Mouse (Mus musculus) induced T-regulatory cell, adult 2 months (primary cell): ENCODE measurements around the gene Lrrc8c.

Source experiments
- DNase-seq: peaks from one replicate; pipeline ENCODE4 v3.0.0-alpha.2; 2012; ENCODE audit warnings: low read depth

The Lrrc8c gene

DNA sequence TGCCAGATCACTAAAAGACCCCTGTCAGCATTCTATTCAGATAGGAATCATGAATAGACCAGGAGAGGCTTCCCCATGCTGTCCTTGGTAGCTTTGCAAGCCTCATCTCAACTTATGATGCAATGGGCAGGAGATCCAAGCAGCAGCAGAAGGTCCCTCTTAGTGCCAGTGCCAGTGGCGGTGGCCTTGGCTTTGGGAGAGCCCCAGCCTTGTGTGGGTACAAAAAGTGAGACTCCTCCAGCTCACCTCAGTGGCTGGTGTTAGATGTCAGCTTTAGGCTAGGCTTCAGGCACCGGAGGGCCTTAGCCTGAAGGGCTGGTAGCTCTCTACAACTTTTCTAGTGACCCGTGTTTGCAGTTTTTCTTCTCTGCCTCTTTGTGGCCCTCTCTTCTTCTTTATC, 18.1 kb upstream of the Lrrc8c start:
- DNase-seq: peak; percentile 36

- DNase-seq: no peak
Observed at GRCm38 (mm10) chr5:105508813-105509212, 10.4 kb upstream of the Lrrc8c start.

DNA sequence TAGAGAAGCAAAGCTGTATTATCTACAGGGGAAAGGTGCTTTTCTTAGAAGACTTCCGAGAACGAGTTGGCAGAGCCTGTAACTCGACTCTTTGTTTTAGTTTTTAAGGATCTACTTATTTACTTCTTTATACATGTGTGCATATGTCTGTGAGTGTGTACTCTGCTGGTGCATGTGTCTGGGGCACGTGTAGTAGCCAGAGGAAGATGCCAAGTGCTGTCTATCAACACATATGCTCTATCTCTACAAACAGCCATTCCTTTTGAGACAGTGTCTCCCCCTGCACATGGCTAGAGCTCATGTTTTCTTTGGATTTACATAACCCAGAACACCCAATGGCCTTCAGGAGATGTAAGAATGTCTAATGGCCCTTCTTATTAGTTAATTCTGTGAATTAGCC, 6.9 kb upstream of the Lrrc8c start:
- no peak for DNase-seq

DNA sequence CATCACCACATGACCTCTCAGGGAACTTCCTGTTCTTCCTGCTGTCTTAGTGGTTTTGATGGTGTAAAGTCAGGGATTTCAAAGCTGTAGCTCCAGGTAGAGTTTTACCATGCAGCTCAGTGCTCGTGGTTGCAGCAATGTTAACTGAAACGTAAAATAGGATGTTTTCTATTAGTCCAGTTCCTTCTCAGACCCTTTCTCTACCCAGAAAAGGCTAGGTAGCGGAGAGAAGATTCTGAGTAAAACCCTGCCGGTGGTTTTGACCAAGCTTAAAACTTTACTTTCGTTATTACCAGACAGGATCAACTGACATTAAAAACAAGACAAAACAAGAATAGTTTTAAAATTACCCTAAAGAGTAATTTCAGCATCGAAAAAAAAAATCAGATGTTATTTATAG, 3.7 kb upstream of the Lrrc8c start:
- peak; percentile 83 for DNase-seq

DNA sequence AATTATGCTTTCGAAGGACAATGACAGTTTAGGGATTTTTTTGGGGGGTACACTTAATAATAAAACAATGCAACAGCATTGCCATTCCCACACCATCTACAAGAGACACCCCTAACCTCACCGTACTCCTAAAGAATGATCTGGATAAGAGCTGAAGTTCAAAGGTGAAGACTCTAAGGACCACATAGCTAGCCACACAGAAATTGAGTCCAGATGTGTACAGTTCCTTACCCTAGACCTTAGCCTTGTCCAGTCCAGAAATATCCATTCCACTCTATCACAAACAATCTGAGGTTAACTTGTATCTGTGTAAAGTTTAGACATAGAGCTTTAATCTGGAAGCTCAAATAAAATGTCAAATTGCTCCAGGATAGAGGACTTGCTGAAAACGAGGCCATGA, 2.9 kb upstream of the Lrrc8c start:
- DNase-seq: no peak

DNA sequence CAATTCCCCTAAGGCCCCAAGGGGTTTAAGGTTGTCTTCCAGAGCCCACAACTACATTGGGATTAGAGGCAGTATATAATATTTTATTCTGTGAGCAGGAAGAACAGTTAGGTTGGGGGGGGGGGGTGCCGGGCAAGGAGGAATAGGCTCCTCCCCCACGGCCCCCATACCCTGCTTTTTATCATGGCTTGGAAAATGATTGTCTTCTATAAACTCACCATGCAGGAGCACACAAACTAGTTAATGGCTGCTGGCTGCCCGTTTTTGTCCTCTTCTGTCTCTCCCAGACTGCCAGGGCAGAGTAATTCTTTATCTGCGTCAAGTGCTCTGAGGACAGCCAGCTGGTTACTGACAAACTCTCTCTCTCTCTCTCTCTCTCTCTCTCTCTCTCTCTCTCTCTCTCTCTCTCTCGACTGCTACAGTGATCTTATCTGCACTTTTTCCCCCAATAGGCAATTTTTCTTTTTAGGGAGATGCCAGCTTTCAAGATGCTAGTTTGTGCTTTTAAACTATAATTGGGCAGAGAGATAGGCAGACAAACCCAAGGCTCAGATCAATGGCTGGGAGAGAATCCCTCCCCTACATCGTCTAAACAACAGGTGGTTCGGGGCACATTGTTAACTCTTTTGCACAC, 1.1 kb upstream of the Lrrc8c start:
- peak; percentile 44 for DNase-seq

- DNase-seq: no peak
Observed at GRCm38 (mm10) chr5:105518626-105519095, 527 bp upstream of the Lrrc8c start.

DNA sequence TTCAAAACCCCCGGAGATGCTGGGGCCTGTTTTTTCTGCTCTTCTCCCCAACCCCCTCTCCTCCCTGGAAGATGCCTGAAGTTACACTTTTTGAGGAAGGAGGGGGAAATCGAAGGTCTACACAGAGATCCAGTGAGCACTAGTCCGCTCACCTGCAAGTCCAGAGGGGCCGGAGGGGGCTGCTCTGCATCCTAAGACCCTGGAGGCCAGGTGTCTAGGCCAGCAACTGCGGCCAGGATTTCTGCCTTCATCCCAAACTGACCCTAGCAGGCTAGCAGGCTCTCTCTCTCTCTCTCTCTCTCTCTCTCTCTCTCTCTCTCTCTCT, 750 bp downstream of the Lrrc8c start:
- no peak for DNase-seq

DNA sequence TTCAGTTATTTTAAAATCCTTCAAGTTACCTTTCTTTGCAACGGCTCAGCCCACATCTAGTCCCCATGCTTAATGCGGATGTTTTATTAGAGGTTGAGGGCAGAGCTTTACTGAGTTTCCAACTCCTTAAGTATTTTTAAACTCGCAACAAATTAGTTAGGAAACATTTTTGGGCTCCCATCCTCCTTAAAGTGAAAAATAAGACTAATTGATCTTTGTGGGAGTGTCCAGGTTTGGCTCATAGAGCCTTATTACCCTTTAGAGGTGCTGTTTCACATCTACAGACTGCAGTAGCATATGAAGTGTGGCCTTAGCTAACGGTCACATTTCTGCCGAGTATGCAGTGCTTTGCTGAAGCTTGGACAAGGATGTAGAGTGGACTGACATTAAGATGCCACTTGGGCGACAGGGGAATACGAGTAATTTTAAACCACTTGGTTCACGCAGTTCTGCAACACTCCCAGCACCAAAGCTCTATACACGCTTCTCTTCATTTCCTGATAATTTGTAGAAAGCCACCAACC, 1.3 kb downstream of the Lrrc8c start:
- DNase-seq: peak; percentile 50

DNA sequence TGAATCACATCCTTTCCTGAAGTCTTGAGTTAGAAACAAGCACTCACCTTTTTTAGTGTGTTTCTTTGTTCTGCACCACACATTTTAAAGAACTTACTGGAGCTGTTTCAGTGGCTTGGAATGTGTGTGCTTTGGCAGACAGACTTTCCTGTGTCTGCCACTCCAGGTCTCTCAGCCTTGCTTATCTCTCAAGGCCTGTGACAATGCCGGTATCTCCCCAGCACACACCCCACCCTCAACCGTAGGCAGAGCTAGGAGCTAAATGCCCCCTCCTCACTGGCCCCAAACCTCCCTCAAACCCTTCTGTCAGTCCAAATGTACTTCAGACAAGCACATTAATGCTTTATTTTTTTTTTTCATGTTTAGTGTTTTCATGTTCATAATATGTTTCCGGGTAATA, 4.3 kb downstream of the Lrrc8c start:
- no peak for DNase-seq

GRCm38 (mm10) chr5:105525004-105525403, 5.8 kb downstream of the Lrrc8c start:
- no peak for DNase-seq

- DNase-seq: no peak
Observed at GRCm38 (mm10) chr5:105526107-105526645, 7.0 kb downstream of the Lrrc8c start.

- no peak for DNase-seq
Observed at GRCm38 (mm10) chr5:105526766-105527165, 7.6 kb downstream of the Lrrc8c start.

GRCm38 (mm10) chr5:105527477-105528331, 8.5 kb downstream of the Lrrc8c start:
- no peak for DNase-seq

GRCm38 (mm10) chr5:105530576-105530975, 11.4 kb downstream of the Lrrc8c start:
- DNase-seq: no peak

- no peak for DNase-seq
Observed at GRCm38 (mm10) chr5:105535186-105535585, 16.0 kb downstream of the Lrrc8c start.

- DNase-seq: no peak
Observed at GRCm38 (mm10) chr5:105536172-105536571, 17.0 kb downstream of the Lrrc8c start.

DNA sequence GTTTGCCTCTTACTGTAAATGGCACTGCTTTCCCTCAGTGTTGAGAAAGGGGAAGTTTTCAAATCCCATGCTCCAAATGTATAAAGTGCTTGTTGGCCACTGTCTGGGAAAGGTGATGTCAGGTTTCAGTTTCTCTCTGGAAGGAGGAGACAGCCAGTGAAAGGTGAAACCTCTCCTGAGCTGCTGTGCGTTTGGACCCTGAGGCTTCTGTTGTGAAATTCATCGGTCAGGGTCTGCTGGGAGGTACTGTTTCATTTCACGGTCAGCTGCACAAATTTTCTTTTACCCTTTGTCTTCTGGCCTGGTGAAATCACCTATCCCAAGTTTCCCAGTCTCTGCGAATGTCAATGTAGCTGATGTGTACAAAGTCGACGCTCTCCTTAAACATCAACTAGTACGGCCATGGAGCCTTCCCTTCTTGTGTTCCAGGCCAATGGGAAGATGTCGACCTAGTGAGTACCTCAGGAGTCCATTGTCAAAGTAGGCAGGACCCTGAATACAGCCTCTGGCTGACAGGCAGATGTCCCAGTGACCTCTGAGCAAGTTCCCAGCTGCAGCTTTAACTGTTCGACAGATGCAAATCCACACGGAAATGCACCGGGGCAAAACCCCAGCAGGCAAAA, 18.0 kb downstream of the Lrrc8c start:
- DNase-seq: no peak

DNA sequence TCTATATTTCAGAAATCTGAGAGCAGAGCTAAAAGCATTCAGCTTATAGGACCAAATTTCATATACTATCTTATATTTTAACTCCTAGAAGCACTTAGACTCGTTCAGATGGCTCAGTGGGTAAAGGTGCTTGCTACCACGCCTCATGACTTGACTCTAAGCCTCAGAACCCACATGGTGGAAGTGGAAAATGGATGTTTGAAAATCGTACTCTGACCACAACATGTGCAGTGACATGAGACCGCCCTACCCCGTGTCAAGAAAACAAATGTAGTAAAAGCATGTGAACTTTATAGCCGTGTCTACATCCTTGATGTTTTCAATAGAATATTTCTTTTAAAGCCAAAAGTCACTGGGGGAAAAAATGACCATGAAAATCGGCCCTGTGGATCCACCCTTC, 21.9 kb downstream of the Lrrc8c start:
- DNase-seq: no peak

- DNase-seq: no peak
Observed at GRCm38 (mm10) chr5:105545126-105545525, 25.9 kb downstream of the Lrrc8c start.

- DNase-seq: no peak
Observed at GRCm38 (mm10) chr5:105547115-105547514, 27.9 kb downstream of the Lrrc8c start.

GRCm38 (mm10) chr5:105551808-105552207, 32.6 kb downstream of the Lrrc8c start:
- DNase-seq: no peak

DNA sequence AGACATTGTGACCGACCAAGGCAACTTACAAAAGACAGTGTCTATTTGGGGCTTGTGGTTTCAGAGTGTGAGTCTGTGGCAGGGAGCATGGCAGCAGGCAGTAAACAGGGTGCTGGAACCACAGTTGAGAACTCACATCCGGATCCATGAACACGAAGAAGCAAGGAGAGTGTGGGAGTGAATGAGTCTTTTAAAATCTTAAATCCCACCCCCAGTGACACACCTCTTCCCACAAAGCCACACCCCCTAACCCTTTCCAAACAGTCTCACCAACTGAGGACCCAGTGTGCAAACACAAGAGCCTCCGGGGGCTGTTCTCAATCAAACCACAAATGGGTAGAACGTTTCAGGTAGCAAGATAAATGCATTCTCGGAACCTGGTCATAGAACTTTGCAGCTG, 37.1 kb downstream of the Lrrc8c start:
- no peak for DNase-seq
